Mouse (Mus musculus) Patski (cell line): ENCODE results near the gene Paox. TPM values are rescaled to one million over a fixed set of nuclear protein-coding genes. Genes with fewer than 3 reads are reported as not detected.
A peak's percentile ranks its signal among the peaks of the same experiment; 100 is the strongest.

Experiments
- ATAC-seq: fragments of 100-300 bp; one replicate; pipeline ENCODE4 v1.8.0; 2021
- CTCF ChIA-PET: fragments of 350-600 bp; sonication (Branson Sonifier 250); formaldehyde crosslinking; loops from one replicate; lab custom pipeline; 2022; ENCODE audit warnings: inconsistent platforms; lab: Charles Lee
- POLR2A ChIA-PET: fragments of 350-600 bp; sonication (Branson Sonifier 250); formaldehyde crosslinking; loops from one replicate; lab custom pipeline; 2022; ENCODE audit warnings: antibody characterized with exemption, inconsistent platforms; lab: Charles Lee
- DNase-seq: peaks from one replicate; pipeline ENCODE4 v3.0.0-alpha.2; 2011; ENCODE audit warnings: low read depth, low spot score
- H3K27me3 ChIP-seq: fragments of 371-371 bp; one replicate; pipeline ENCODE4 v1.5.1; 2021
- CTCF ChIP-seq: fragments of 100-300 bp; IDR thresholded peaks from one replicate; pipeline ENCODE4 v1.5.1; 2021
- in situ Hi-C: fragments of 300-500 bp; cut with MboI; formaldehyde crosslinking; loops from 3 replicates; pipeline ENCODE4 v1.11.1; 2018; ENCODE audit warnings: low pct_unique_long_range_greater_than_20kb, mixed read lengths
- polyA plus RNA-seq: library from polyadenylated mRNA; unstranded; gene quantifications from one replicate; pipeline ENCODE4 v1.2.3, GENCODE M21; 2021

Gene Paox
- polyA plus RNA-seq, 1 experiment from 2014 or later = 9.8 TPM

DNA sequence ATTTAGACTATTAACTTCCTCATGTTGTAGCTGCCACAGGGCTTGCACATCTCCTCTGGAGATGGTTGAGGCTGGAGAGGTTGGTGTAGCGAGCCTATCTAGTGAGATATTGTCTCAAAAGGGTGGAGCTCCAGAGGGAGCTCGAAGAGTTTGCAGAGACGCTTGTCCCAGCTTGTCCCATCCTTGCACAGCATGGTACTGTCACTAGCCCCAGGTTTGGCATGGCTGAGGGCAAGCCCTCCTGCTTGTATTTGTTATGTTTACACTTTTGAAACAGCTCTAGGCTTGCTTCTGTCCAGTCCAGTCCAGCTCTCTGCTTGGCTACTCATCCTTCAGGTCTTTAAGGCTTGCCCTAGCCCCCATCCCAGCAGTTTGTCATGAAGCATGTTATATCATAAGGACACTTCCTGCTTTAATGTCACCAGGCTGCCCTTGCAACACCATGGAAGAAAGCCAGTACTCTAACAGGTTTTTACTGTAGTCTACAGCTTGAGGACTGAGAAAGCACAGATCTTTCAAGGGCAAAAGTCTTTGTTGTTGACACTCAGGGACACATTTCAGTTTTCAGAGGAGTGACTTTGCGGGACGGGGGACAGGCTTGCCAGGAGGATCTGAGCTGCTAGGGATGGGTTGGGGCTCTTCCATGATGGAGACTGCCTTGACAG lies 19.6 kb downstream of the Paox start:
- CTCF ChIA-PET = no interaction called here
- ATAC-seq (no peak), DNase-seq (no peak)
- H3K27me3 ChIP-seq = no peaks in the 10 kb centered on the region
- POLR2A ChIA-PET = interaction anchor here (0.6 kb wide), 1 partner anchor 20 kb away, joined by 4 read pairs; the partner anchor contains the start of gene Sprn
- in situ Hi-C loops = no loop called here
- no peak for TF ChIP-seq CTCF

DNA sequence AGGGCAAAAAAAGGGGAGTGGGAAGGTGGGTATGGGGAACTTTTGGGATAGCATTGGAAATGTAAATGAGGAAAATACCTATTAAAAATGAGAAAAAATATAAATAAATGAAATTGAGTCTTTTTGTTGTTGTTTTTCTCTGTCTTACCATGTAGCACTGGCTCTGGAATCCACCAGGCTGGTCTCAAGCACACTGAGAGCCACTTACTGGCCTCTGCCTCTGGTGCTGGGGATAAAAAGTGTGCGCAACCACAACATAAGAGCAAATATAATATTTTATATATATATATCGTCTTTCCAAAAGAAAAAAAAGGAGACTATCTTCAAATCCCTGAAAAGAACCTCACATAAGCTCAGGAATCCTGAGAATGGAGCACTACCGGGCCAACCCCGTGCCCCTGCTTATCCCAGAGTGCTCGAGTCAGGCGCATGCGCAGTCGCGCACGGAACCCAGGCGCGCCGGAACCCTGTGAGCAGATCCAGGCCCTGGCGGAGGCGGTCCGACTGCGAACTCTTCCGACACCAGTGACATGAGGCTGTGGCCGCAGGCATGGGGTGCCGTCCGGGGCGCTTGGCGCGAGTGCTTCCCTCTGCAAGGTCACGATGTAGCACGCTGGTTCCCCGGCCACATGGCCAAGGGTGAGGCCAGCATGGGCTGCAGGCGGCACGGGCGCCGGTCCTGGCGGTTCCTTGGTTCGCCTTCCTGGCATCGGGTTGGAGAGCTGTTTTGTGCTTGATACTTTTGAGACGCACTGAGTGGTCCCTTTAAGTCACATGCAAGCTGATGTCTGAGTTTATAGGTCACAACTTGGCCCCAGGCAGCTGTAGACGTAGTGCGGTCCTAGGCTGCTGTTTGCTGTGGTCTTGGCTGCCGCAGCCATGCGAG lies 21.8 kb downstream of the Paox start, which contains the start of gene Mtg1:
Gene Mtg1 (plus strand): TSS at position 430 of the 886 bp plus-strand sequence.
- TF ChIP-seq CTCF = no peak
- POLR2A ChIA-PET = interaction anchor here (0.8 to 1.5 kb wide), 4 partner anchors 21 to 174 kb away, joined by 3 to 8 read pairs (median 4); partner anchors contain the start of genes Echs1 and Fuom
- DNase-seq (no peak), ATAC-seq (peak; percentile 90)
- no peaks in the 10 kb centered on the region for H3K27me3 ChIP-seq
- CTCF ChIA-PET = interaction anchor here (0.6 to 0.9 kb wide), 2 partner anchors 13 to 21 kb away, joined by 3 read pairs; partner anchors contain the start of gene Echs1
- in situ Hi-C loops = no loop called here

DNA sequence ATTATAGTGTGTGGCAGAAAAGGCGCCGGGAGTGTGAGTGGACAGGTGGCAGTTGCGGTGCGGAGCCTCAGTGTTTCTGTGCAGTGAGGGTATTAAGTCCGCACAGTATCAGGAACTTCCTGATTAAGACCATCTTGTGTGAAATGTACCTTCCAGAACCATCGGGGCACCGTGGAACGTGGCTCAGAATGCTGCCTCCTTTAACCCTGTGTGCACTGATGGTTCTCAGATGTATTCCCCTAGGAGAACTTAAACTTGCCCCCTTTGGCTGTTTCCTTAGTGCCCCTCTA lies 22.4 kb downstream of the Paox start:
- CTCF ChIA-PET = interaction anchor here (0.9 kb wide), 1 partner anchor 22 kb away, joined by 3 read pairs; the partner anchor contains the start of gene Echs1
- POLR2A ChIA-PET = interaction anchor here (1.5 kb wide), 1 partner anchor 21 kb away, joined by 8 read pairs; the partner anchor contains the start of gene Echs1
- in situ Hi-C loops = no loop called here
- H3K27me3 ChIP-seq = no peaks in the 10 kb centered on the region
- ATAC-seq (no peak), DNase-seq (no peak)
- TF ChIP-seq CTCF = no peak

DNA sequence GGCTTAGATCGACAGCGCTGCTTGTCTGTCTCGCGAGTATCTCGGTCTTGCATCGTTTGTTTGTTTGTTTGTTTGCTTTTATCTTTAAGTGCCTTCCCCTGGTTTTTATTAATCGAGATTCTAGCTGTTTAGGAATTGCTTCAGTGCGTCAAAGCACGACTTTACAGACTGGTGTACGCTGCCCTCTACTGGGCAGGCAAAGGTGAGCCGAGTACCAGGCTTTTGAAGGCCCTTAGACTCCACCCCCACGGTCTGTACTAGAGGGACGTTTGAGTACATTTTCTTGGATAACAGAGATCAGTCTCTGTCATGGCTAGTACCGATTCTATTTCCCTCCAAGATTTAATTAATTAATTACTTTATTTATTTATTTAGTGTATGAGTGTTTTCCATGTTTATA lies 25.8 kb downstream of the Paox start:
- ChIA-PET POLR2A (no interaction called here), CTCF (interaction anchor here (0.7 to 1.5 kb wide), 7 partner anchors 11 to 171 kb away, joined by 3 to 6 read pairs (median 4); partner anchors contain the start of gene Echs1)
- TF ChIP-seq CTCF = peak; percentile 87
- ATAC-seq (no peak), DNase-seq (no peak)
- H3K27me3 ChIP-seq = no peaks in the 10 kb centered on the region
- in situ Hi-C loops = loop anchor here (5.0 kb wide), 1 partner anchor 74 kb away; no protein-coding TSS in a partner anchor

DNA sequence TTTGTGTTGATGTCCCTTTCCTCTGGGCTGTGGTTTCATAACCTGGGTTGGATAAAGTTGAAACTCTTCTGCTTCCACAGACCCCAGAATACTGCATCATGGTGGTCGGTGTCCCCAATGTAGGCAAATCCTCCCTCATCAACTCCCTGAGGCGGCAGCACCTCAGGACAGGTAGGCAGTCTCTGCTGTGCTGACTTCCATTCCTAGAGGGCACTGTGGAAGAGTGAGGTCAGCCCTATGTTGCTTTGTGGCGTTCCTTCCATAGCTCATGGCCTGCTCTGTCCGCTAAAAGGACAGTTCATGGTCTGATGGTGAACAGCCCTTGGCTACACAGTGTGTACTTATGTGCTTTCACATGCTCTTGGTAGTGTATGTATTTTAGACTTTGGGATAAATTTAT lies 29.0 kb downstream of the Paox start:
- ChIA-PET CTCF (no interaction called here), POLR2A (interaction anchor here (0.5 kb wide), 1 partner anchor 203 kb away, joined by 5 read pairs; no protein-coding TSS in a partner anchor)
- no peaks in the 10 kb centered on the region for H3K27me3 ChIP-seq
- no peak for ATAC-seq
- DNase-seq = no peak
- TF ChIP-seq CTCF = no peak
- in situ Hi-C loops = loop anchor here (5.0 kb wide), 1 partner anchor 77 kb away; no protein-coding TSS in a partner anchor

DNA sequence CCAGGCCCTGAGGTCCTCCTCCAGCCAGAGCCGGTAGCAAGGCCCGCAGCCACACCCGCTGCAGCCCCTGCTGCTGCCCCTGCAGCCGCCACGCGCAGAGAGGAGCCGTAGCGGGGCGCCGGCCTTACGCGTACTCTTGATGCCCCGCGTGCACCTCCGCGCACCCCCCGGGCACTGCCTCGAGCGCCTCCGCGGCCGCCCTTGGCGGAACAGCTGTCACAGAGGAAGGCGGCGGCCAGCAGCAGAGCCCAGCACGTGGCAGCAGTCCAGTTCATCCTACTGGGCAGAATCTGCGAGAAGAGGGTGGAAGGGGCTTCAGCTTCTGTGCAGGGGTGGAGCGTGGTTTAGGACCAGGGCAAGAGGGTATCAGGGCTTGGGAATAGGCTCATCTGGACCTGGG lies 37.8 kb downstream of the Paox start:
- no peak for DNase-seq
- no peak for ATAC-seq

DNA sequence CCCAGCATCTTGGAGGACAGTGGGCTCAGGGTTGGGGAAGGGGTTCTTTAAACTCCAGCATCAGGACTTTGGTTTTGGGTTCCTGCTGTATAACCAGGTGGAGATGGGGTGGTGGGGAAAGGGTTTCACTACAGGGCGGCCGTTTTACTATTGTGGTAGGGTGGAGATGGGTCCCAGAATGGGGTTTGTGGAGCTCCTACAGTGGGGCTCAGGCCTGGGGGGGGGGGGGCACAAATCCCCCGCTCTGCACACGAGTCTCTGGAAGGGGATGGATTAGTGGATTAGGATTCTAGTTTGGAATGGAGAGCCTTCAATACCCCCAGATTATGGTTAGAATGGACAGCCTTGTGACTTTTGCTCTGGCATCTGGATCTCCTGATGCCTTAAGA lies 38.2 kb downstream of the Paox start:
- no peak for TF ChIP-seq CTCF
- DNase-seq (no peak), ATAC-seq (no peak)
- ChIA-PET POLR2A (no interaction called here), CTCF (no interaction called here)
- in situ Hi-C loops = no loop called here
- no peaks in the 10 kb centered on the region for H3K27me3 ChIP-seq

More for the DNA sequence above, 37.8 kb downstream of the Paox start:
- TF ChIP-seq CTCF = no peak
- in situ Hi-C loops = no loop called here
- no peaks in the 10 kb centered on the region for H3K27me3 ChIP-seq
- ChIA-PET CTCF (interaction anchor here (1.0 to 1.3 kb wide), 2 partner anchors 12 to 17 kb away, joined by 3 read pairs; no protein-coding TSS in a partner anchor), POLR2A (no interaction called here)

DNA sequence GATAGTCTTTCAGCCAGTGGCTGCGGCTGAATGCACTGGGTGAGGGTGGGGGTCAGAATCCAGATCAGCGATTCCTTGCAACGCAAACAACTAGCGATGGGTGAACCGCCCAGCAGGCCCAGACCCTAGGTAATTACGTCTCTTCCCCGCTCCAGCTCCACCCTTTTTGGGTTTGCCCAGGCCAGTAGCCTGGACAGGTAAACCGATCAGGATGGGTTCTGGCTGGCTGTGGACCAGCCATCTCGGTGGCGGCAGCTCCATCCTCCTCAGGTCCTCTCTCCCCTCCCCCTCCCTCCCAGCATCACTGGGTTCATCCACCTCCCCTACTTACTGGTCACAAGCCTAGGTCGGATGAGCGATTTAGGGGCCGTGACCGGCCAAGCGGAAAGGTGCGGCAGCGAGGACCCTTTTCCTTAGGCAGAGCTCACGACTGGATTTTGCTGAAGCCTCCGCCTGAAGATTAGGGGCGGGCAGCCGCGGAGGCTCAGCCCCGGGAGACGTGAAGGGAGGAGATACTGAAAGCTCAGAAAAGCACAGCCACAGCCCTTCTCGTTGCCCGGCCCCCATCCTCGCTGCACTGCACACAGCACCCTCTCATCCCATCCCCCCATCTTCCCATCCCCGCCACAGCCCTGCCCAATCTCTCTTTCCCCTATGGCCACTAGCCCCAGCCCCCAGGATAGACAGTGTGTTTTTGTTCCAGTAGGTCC lies 38.8 kb downstream of the Paox start, which contains the start of gene Sprn:
Gene Sprn (minus strand): TSS at position 660 of the 710 bp plus-strand sequence.
- TF ChIP-seq CTCF = no peak
- in situ Hi-C loops = no loop called here
- ATAC-seq (no peak), DNase-seq (no peak)
- no peaks in the 10 kb centered on the region for H3K27me3 ChIP-seq
- ChIA-PET CTCF (no interaction called here), POLR2A (interaction anchor here (0.7 kb wide), 1 partner anchor 19 kb away, joined by 4 read pairs; no protein-coding TSS in a partner anchor)

DNA sequence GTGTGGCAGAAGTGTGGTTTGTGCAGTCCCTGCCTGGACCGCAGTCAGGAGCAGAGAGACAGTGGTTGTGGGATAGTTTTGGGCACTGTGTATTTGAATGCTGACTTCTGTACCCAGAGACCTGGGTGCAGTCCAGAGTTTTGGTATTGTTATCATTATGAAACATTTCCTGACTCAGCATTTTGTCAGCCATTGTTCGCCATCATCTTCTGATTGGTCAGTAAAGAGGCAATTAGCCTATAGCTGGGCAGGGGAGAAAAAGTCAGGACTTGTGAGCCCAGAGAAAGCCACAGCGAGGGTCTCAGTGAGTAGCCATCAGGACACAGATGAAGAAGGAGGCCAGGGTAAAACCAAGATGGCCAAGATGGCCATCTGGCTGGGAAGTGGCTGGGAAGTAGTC lies 44.8 kb downstream of the Paox start:
- ChIA-PET CTCF (interaction anchor here (0.7 to 1.0 kb wide), 2 partner anchors 20 to 107 kb away, joined by 3 read pairs; no protein-coding TSS in a partner anchor), POLR2A (interaction anchor here (0.7 kb wide), 1 partner anchor 123 kb away, joined by 3 read pairs; no protein-coding TSS in a partner anchor)
- ATAC-seq = no peak
- in situ Hi-C loops = no loop called here
- H3K27me3 ChIP-seq = no peaks in the 10 kb centered on the region
- no peak for TF ChIP-seq CTCF
- DNase-seq = no peak
